26 mouse cellular contexts compared by ENCODE assay signal in genomic region chr9:63257739-63258138, GRCm38 (mm10).
"Had no signal": no experiment of that assay in that cellular context is flagged by ENCODE, and none has a peak within 500 bp of the region (broad histone marks: within the 10 kb centered on the region; RNA-seq: fewer than 3 reads in every experiment).

No protein-coding gene starts in this region.

- DNase-seq: gastrocnemius, adult 2 months; gastrocnemius, postnatal 10 days; gastrocnemius, postnatal 25 days; heart, postnatal 36 days; kidney, adult 18-20 months; kidney, postnatal 10 days; kidney, postnatal 25 days; kidney, postnatal 4 days; liver; liver, embryonic 13.5 days; liver, postnatal 0 days had no signal

- H3K4me1 ChIP-seq: intestine, embryonic 15.5 days; limb, embryonic 12.5 days; liver, embryonic 13.5 days; liver, embryonic 15.5 days had no signal

- H3K27ac ChIP-seq: gastrocnemius, adult 2 months; heart, embryonic 13.5 days; heart, embryonic 15.5 days; hindbrain, embryonic 12.5 days; hindbrain, embryonic 14.5 days; intestine, embryonic 15.5 days; layer of hippocampus, adult 2 months; left cerebral cortex, adult 2 months; limb, embryonic 10.5 days; limb, embryonic 12.5 days; liver, embryonic 13.5 days; liver, embryonic 15.5 days had no signal

- H3K4me2 ChIP-seq: heart, embryonic 13.5 days; heart, embryonic 15.5 days; hindbrain, embryonic 12.5 days; hindbrain, embryonic 14.5 days; intestine, embryonic 15.5 days; limb, embryonic 12.5 days; liver, embryonic 11.5 days; liver, embryonic 13.5 days; liver, embryonic 15.5 days had no signal

- H3K4me3 ChIP-seq: gastrocnemius, adult 2 months; heart, embryonic 13.5 days; heart, embryonic 15.5 days; hindbrain, embryonic 10.5 days; hindbrain, embryonic 12.5 days; intestine, embryonic 15.5 days; layer of hippocampus, adult 2 months; left cerebral cortex, adult 2 months; limb, embryonic 10.5 days; limb, embryonic 12.5 days; liver, embryonic 13.5 days; liver, embryonic 15.5 days had no signal

- ATAC-seq: hindbrain, embryonic 16.5 days; inflammation-experienced regulatory T-cells, adult 6 months; intestine, embryonic 15.5 days; intestine, postnatal 0 days; liver, postnatal 0 days had no signal

- H3K27me3 ChIP-seq: heart, embryonic 13.5 days; heart, embryonic 15.5 days; hindbrain, embryonic 12.5 days; intestine, embryonic 15.5 days; limb, embryonic 12.5 days; liver, embryonic 13.5 days; liver, embryonic 15.5 days had no signal

- H3K9ac ChIP-seq: heart, embryonic 13.5 days; heart, embryonic 15.5 days; hindbrain, embryonic 12.5 days; hindbrain, embryonic 14.5 days; intestine, embryonic 15.5 days; limb, embryonic 12.5 days; liver, embryonic 13.5 days; liver, embryonic 15.5 days; liver, postnatal 0 days had no signal

- H3K9me3 ChIP-seq: heart, embryonic 13.5 days; heart, embryonic 15.5 days; hindbrain, embryonic 10.5 days; hindbrain, embryonic 12.5 days; intestine, embryonic 15.5 days; limb, embryonic 10.5 days; limb, embryonic 12.5 days; liver, embryonic 13.5 days; liver, embryonic 15.5 days had no signal

- H3K36me3 ChIP-seq: liver, embryonic 13.5 days; liver, embryonic 15.5 days had no signal
